Mouse (Mus musculus) olfactory bulb, adult 2 months (tissue): ENCODE results near the gene Cradd.

Source experiments
- CTCF ChIP-seq: fragments of 200-500 bp; IDR thresholded peaks from 2 replicates; pipeline ENCODE4 v1.5.1; 2012; ENCODE audit warnings: low read depth, mild to moderate bottlenecking, low read length, moderate library complexity; ENCODE audit not compliant: insufficient read depth
- POLR2A ChIP-seq: fragments of 200-500 bp; IDR thresholded peaks from 2 replicates; pipeline ENCODE4 v1.6.1; 2012; ENCODE audit warnings: mild to moderate bottlenecking, low read depth, low read length, moderate library complexity; ENCODE audit not compliant: insufficient read depth

DNA sequence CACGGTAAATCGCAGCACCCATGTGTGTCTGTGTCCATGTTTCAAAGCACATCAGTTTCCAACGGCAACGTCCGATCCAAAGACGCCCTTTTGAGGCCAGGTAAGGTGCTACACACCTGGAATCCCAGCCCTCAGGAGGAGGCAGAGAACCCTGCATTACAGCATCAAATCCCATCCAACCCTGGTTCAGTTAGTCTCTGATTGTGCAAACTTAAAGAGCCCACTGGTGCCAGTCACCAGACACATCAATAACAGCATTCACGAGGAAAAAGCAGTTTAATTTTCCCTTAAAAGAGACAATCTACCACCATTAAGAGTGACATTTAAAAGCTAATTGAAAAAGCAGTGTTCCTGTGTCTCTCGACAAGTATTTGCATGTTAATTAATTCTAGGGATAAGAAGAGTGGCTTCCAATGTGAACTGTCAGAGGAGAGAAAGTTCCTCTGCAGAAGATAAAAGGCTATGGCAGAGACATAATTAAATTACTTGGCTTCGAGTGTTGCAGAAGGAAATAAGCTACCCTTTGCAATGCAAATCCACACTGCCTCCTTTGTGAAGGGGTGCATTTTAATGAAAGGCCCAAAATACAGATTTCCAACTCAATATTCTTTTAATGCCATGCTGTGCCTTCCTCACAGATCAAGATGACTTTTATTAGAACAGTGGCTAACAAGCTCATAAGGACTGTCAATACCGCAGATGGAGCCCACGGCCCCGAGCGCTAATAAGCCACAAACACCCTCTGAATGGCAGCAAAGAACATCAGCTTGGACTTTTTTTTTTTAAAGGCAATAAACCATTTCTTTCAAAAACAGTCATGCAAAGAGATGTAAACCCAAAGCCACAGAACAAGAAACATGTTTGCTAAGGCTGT lies 84.5 kb downstream of the Cradd start:
- TF ChIP-seq CTCF (no peak), POLR2A (no peak)
